Mouse (Mus musculus): ENCODE measurements around the gene Lenep. TPM values are rescaled to one million over a fixed set of nuclear protein-coding genes. Genes with fewer than 3 reads are reported as not detected.
A peak's percentile ranks its signal among the peaks of the same experiment; 100 is the strongest.

Gene Lenep
- polyA plus RNA-seq, 1 experiment from 2014 or later: not detected

DNA sequence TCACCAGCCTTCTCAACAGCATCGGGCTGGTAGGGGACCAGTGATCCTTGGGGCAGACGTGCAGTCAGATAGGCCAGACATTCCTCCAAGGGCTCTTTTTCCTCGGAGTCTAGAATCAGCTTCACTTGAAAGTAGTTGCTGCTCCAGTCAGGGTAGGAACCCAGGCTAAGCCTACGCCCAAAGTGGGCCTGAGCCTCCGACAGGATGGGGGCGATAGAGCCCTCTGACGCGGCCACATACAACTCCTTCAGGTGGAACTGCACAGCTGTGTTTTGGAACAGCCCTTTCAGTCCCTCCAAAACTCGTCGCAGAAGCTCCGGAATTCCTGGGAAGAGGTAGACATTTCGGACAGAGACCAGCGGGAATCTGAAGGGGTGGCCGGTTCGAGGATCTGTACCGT, 5.9 kb upstream of the Lenep start:
- WGBS: 70% methylated on average over 16 of the region's 16 CpGs
- H3K4me3 ChIP-seq (ENCODE audit: low read depth, low read length): no peak overlapping the region
- H3K4me2 ChIP-seq (replicated peaks; ENCODE audit: low read depth): no peak overlapping the region
- ATAC-seq: no peak
- peaks cover 35% of the 10 kb centered on the region for H3K36me3 ChIP-seq (ENCODE audit: control insufficient read depth, insufficient read depth)
- no peak overlapping the region for H3K27ac ChIP-seq (ENCODE audit: low read depth, low read length)
- TF ChIP-seq CTCF (IDR thresholded peaks at IDR 0.05; ENCODE audit: low read depth): no peak
- H3K9me3 ChIP-seq (ENCODE audit: control insufficient read depth): no peaks in the 10 kb centered on the region
- no peaks in the 10 kb centered on the region for H3K27me3 ChIP-seq (replicated peaks; ENCODE audit: control insufficient read depth, insufficient read depth, low read length)
- no peaks in the 10 kb centered on the region; the same call in 1 of the 2 replicates for H3K4me1 ChIP-seq (replicated peaks; ENCODE audit: control insufficient read depth, insufficient read depth, low read length)
- no peak overlapping the region for H3K9ac ChIP-seq (ENCODE audit: low read depth, low read length)

DNA sequence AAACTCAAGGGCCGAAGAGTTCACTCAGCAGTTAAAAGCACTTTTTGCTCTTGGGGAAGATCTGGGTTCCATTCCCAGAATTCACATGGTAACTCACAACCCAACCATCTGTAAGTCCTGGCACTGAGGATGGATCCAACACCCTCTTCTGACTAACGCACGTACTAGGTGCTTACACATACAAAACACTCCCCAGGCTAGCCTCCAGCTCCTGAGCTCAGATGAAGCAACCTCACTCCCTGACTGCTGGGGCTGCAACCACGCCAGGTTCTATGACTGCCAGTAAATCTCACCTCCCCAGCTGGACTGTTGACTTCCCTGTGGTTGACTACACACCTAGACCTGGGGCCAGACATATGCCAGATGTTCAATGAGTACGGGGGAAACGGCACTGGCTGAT, 4.3 kb upstream of the Lenep start:
- no peaks in the 10 kb centered on the region for H3K9me3 ChIP-seq (ENCODE audit: control insufficient read depth)
- no peak overlapping the region for H3K4me3 ChIP-seq (ENCODE audit: low read depth, low read length)
- no peak overlapping the region for H3K4me2 ChIP-seq (replicated peaks; ENCODE audit: low read depth)
- no peak for ATAC-seq
- peaks cover 48% of the 10 kb centered on the region for H3K36me3 ChIP-seq (ENCODE audit: control insufficient read depth, insufficient read depth)
- no peaks in the 10 kb centered on the region for H3K27me3 ChIP-seq (replicated peaks; ENCODE audit: control insufficient read depth, insufficient read depth, low read length)
- no peak overlapping the region for H3K27ac ChIP-seq (ENCODE audit: low read depth, low read length)
- TF ChIP-seq CTCF (IDR thresholded peaks at IDR 0.05; ENCODE audit: low read depth): no peak
- H3K4me1 ChIP-seq (replicated peaks; ENCODE audit: control insufficient read depth, insufficient read depth, low read length): no peaks in the 10 kb centered on the region; the same call in 1 of the 2 replicates
- H3K9ac ChIP-seq (ENCODE audit: low read depth, low read length): no peak overlapping the region
- WGBS: 82% methylated on average over 6 of the region's 6 CpGs

DNA sequence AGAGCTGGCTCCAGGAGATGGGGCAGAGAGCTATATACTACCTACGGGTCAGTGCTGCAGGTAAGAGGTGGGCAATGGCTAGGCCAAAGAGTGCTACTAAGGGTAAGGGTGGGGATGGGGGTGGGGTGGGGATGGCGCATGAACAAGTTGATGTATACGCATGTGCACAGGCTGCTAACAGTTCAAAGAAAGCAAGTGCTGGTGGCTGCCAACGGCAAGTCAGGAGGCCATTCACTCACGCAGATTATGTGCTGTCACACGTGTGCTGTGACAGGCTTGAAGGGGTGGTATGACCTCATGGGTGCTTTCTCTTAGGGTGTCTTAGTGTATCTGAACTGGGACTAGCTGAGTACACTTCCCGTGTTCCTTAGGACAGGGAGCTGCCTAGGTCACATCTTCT, 1.3 kb downstream of the Lenep start:
- Histone ChIP-seq H3K4me3 (ENCODE audit: low read depth, low read length) (no peak overlapping the region), H3K36me3 (ENCODE audit: control insufficient read depth, insufficient read depth) (peaks cover 40% of the 10 kb centered on the region), H3K27ac (ENCODE audit: low read depth, low read length) (peak overlapping the region; percentile 54), H3K9ac (ENCODE audit: low read depth, low read length) (no peak overlapping the region), H3K27me3 (replicated peaks; ENCODE audit: control insufficient read depth, insufficient read depth, low read length) (no peaks in the 10 kb centered on the region), H3K4me1 (replicated peaks; ENCODE audit: control insufficient read depth, insufficient read depth, low read length) (no peaks in the 10 kb centered on the region), H3K9me3 (ENCODE audit: control insufficient read depth) (no peaks in the 10 kb centered on the region), H3K4me2 (replicated peaks; ENCODE audit: low read depth) (no peak overlapping the region)
- ATAC-seq: peak; percentile 24; the same call in 1 of the 2 replicates
- no peak for TF ChIP-seq CTCF (IDR thresholded peaks at IDR 0.05; ENCODE audit: low read depth)
- WGBS: 72% methylated on average over 7 of the region's 7 CpGs

DNA sequence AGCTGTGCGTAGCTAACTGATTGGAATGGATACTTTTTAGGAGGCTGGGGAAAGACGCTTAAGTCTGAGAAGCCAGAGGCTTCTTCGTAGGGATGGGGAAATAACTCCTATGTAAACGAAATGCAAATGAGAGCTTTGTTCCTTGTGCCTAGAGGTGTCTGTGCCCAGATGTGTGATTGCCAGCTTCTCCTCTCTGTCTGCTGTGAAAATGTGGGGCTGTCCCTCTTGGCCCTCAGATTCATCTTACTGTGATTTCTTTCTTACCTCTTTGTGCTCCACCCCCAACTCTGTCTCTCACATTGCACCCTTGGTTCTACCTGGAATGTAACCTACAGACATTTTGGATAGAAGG, 6.0 kb downstream of the Lenep start:
- Histone ChIP-seq H3K4me3 (ENCODE audit: low read depth, low read length) (peak overlapping the region; percentile 76), H3K9ac (ENCODE audit: low read depth, low read length) (no peak overlapping the region), H3K27me3 (replicated peaks; ENCODE audit: control insufficient read depth, insufficient read depth, low read length) (no peaks in the 10 kb centered on the region), H3K27ac (ENCODE audit: low read depth, low read length) (0 out of 2 replicates have a peak overlapping the region, but pooled peaks have one; percentile 97), H3K36me3 (ENCODE audit: control insufficient read depth, insufficient read depth) (peaks cover 5% of the 10 kb centered on the region; the same call in 1 of the 2 replicates), H3K4me1 (replicated peaks; ENCODE audit: control insufficient read depth, insufficient read depth, low read length) (no peaks in the 10 kb centered on the region), H3K9me3 (ENCODE audit: control insufficient read depth) (no peaks in the 10 kb centered on the region), H3K4me2 (replicated peaks; ENCODE audit: low read depth) (peak overlapping the region; percentile 85)
- 4% methylated on average over 4 of the region's 4 CpGs for WGBS
- no peak for TF ChIP-seq CTCF (IDR thresholded peaks at IDR 0.05; ENCODE audit: low read depth)
- ATAC-seq: no peak

DNA sequence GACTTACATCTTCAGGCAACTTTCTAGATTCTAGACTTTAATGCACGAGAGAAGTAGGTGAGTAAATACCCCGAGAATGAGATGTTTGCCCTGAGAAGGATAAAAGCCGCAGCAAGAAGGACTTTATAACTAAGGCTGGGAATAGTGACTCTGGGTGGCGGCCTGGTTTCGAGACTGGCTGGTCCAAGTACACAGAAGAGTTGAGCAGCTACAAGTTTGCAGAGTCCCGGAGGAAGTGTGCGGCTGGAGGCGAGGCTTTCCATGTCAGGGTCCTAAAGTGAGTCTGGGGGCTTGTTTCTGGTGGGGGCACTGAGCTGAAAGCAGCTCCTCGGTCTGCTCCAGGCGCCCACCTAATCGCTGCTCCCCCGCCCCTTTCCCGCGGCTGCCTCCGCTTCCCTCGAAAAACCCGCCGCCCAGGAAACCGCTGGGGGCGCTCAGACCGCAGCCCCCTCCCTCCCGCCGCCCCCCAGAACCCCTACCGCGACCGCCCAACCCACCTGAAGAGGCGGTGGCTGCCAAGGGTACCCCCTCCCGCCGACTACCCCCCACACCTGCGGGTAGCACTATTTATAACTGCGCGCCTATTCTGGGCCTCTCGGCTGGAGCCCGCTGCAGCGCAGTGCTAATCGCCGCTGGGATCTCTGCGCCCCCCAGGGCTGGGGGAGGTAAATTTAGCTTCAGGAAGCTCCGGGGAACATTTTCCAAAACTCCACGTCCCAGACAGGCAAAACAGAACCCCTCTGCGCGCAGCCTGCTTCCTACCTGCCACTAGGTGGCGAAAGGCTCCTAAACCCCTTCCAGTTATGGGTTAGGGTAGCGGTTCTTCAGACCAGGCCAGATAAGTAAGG, 6.6 kb downstream of the Lenep start:
- WGBS: 1% methylated on average over 42 of the region's 44 CpGs
- H3K4me1 ChIP-seq (replicated peaks; ENCODE audit: control insufficient read depth, insufficient read depth, low read length): no peaks in the 10 kb centered on the region
- H3K9me3 ChIP-seq (ENCODE audit: control insufficient read depth): no peaks in the 10 kb centered on the region

DNA sequence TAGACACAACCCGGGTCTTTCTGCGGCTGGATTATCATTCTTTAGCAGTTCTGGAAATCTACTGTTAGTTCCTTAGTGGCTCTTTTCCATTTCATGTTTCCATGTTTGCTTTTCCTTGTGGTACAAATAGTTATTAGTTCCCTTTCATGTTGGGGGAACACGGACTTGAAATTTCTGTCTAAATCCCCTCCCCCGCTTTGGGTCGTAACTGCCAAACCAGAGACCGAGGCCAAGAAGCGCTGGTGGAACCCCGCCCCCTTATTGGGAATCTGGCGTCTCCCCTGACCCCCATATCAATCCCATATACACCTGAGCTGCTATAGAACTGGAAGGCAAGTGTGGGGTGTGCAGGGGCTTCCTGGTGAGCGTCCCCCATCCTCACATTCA, 7.2 kb downstream of the Lenep start:
- no peaks in the 10 kb centered on the region for H3K27me3 ChIP-seq (replicated peaks; ENCODE audit: control insufficient read depth, insufficient read depth, low read length)
- no peak for TF ChIP-seq CTCF (IDR thresholded peaks at IDR 0.05; ENCODE audit: low read depth)
- peak overlapping the region; percentile 85 for H3K4me2 ChIP-seq (replicated peaks; ENCODE audit: low read depth)
- H3K9me3 ChIP-seq (ENCODE audit: control insufficient read depth): no peaks in the 10 kb centered on the region
- ATAC-seq: no peak
- 4% methylated on average over 10 of the region's 10 CpGs for WGBS
- no peaks in the 10 kb centered on the region for H3K36me3 ChIP-seq (ENCODE audit: control insufficient read depth, insufficient read depth)
- H3K4me1 ChIP-seq (replicated peaks; ENCODE audit: control insufficient read depth, insufficient read depth, low read length): no peaks in the 10 kb centered on the region
- peak overlapping the region; percentile 67 for H3K9ac ChIP-seq (ENCODE audit: low read depth, low read length)
- H3K4me3 ChIP-seq (ENCODE audit: low read depth, low read length): peak overlapping the region; percentile 76
- H3K27ac ChIP-seq (ENCODE audit: low read depth, low read length): peak overlapping the region; percentile 97

More for the DNA sequence above, 6.6 kb downstream of the Lenep start:
- no peaks in the 10 kb centered on the region for H3K36me3 ChIP-seq (ENCODE audit: control insufficient read depth, insufficient read depth)
- peak; percentile 91 for TF ChIP-seq CTCF (IDR thresholded peaks at IDR 0.05; ENCODE audit: low read depth)
- no peaks in the 10 kb centered on the region for H3K27me3 ChIP-seq (replicated peaks; ENCODE audit: control insufficient read depth, insufficient read depth, low read length)
- ATAC-seq: no peak
- peak overlapping the region; percentile 85 for H3K4me2 ChIP-seq (replicated peaks; ENCODE audit: low read depth)
- peak overlapping the region; percentile 76 for H3K4me3 ChIP-seq (ENCODE audit: low read depth, low read length)
- H3K27ac ChIP-seq (ENCODE audit: low read depth, low read length): peak overlapping the region; percentile 97; the same call in 1 of the 2 replicates
- peak overlapping the region; percentile 52 for H3K9ac ChIP-seq (ENCODE audit: low read depth, low read length)

All from intestine, postnatal 0 days (tissue).